Mouse (Mus musculus) bone marrow, adult 2 months (tissue): Measurements from ENCODE around the gene Slc22a21.

Experiments used
- CTCF ChIP-seq: fragments of 200-500 bp; IDR thresholded peaks from 2 replicates; pipeline ENCODE4 v1.5.1; 2011; ENCODE audit warnings: low read length, control low read depth; ENCODE audit not compliant: control insufficient read depth, insufficient read depth
- POLR2A ChIP-seq: fragments of 200-500 bp; IDR thresholded peaks from 2 replicates; pipeline ENCODE4 v1.6.1; 2011; ENCODE audit warnings: low read depth, mild to moderate bottlenecking, control low read depth, low read length, borderline replicate concordance; ENCODE audit not compliant: control insufficient read depth

DNA sequence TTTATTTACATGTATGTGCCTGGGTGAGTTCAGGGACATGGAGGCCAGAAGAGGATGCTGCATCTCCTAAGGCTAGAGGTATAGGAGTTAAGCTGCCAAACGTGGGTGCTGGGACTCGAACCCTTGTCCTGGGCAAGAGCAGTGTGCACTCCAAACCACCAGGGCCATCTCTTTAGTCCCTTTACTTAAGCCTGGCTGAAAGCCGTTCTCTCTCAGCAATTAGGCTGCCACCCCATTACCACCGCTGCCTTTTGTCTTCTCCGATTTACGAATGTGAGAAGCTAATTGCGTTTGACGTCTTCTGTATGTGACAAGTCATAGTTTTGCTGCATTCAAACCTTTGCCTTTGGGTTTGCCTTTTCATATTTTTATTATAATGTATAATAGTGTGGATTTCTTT is 35.9 kb upstream of the Slc22a21 start:
- no peak for TF ChIP-seq CTCF
- no peak for TF ChIP-seq POLR2A
